Mouse (Mus musculus): ENCODE measurements around the gene Tbc1d2b.

Gene Tbc1d2b

GRCm38 (mm10) chr9:90172528-90173321, 97.9 kb downstream of the Tbc1d2b start:
- no peak for DNase-seq (ENCODE audit: low spot score in 2 of 2)

- no peak for DNase-seq (ENCODE audit: low spot score in 2 of 2)
Measured at GRCm38 (mm10) chr9:90171421-90171820, 99.2 kb downstream of the Tbc1d2b start.

GRCm38 (mm10) chr9:90169965-90170364, 100.6 kb downstream of the Tbc1d2b start:
- no peak for DNase-seq (ENCODE audit: low spot score in 2 of 2)

- DNase-seq (ENCODE audit: low spot score in 2 of 2): no peak
Measured at GRCm38 (mm10) chr9:90166615-90167014, 104.0 kb downstream of the Tbc1d2b start.

GRCm38 (mm10) chr9:90165590-90165989, 105.0 kb downstream of the Tbc1d2b start:
- no peak for DNase-seq (ENCODE audit: low spot score in 2 of 2)

- no peak for DNase-seq (ENCODE audit: low spot score in 2 of 2)
Measured at GRCm38 (mm10) chr9:90164670-90165453, 105.7 kb downstream of the Tbc1d2b start.

- DNase-seq (ENCODE audit: low spot score in 2 of 2): no peak
Measured at GRCm38 (mm10) chr9:90163749-90164095, 106.9 kb downstream of the Tbc1d2b start.

- peak; percentile 5 to 14 for DNase-seq (ENCODE audit: low spot score in 2 of 2)
Measured at GRCm38 (mm10) chr9:90162926-90163748, 107.5 kb downstream of the Tbc1d2b start, which contains the start of gene Adamts7. TSS of gene Adamts7 (plus strand) at chr9:90163069.

- DNase-seq (ENCODE audit: low spot score in 2 of 2): peak; percentile 25 to 41
Measured at GRCm38 (mm10) chr9:90162243-90162925, 108.2 kb downstream of the Tbc1d2b start.
